Mouse (Mus musculus): ENCODE data around the gene Wrnip1. TPM values are rescaled to one million over a fixed set of nuclear protein-coding genes. Genes with fewer than 3 reads are reported as not detected.

Wrnip1 gene
- total and polyA plus RNA-seq, 3 experiments = 38.8 to 50.6 TPM; not detected in 1

- no peaks in the 10 kb centered on the region for H3K4me1 ChIP-seq (ENCODE audit: control insufficient read depth in 1 of 2, insufficient read depth in 2 of 2, low read length in 2 of 2)
- no peaks in the 10 kb centered on the region for H3K79me2 ChIP-seq (ENCODE audit: control insufficient read depth, insufficient read depth, low read length, poor library complexity)
- H3K4me3 ChIP-seq (ENCODE audit: control insufficient read depth in 1 of 2, insufficient read depth in 1 of 2, low read depth in 2 of 2, low read length in 2 of 2) = no peak overlapping the region
- H3K27ac ChIP-seq (ENCODE audit: control insufficient read depth, low read depth, low read length) = no peak overlapping the region
- no peaks in the 10 kb centered on the region for H3K9me3 ChIP-seq (replicated peaks; ENCODE audit: insufficient read depth, low read length)
- DNase-seq (ENCODE audit: low read depth, low spot score) = peak; percentile 26
- no peaks in the 10 kb centered on the region for H3K36me3 ChIP-seq (ENCODE audit: control insufficient read depth in 1 of 2, insufficient read depth in 2 of 2, low read length in 2 of 2)
- peaks cover 8 to 12% of the 10 kb centered on the region in 2 experiments for H3K27me3 ChIP-seq (ENCODE audit: control insufficient read depth in 1 of 2, insufficient read depth in 2 of 2, low read length in 2 of 2)
- H3K9ac ChIP-seq (ENCODE audit: control insufficient read depth, low read depth, low read length, poor library complexity, severe bottlenecking) = no peak overlapping the region
- TF ChIP-seq SMC3 (IDR thresholded peaks at IDR 0.05; ENCODE audit: low read depth, low read length) = peak; percentile 25; the same call in 1 of the 2 replicates
- peak; percentile 13; the same call in 1 of the 2 replicates for TF ChIP-seq RAD21 (IDR thresholded peaks at IDR 0.05; ENCODE audit: low read depth, low read length)
- no peak for TF ChIP-seq ZC3H11A (IDR thresholded peaks at IDR 0.05; ENCODE audit: low read depth, low read length)
- TF ChIP-seq CTCF (IDR thresholded peaks at IDR 0.05 in 2 of 3, conservative IDR thresholded peaks at IDR 0.05 in 1 of 3; ENCODE audit: control insufficient read depth in 1 of 3, insufficient read depth in 1 of 3, low read depth in 2 of 3, low read length in 3 of 3, poor library complexity in 1 of 3, severe bottlenecking in 1 of 3) = peak; percentile 39 to 48 (median 40)
- TF ChIP-seq MYC (IDR thresholded peaks at IDR 0.05; ENCODE audit: low read depth, low read length) = no peak
Observed at GRCm38 (mm10) chr13:32783055-32783454, 18.8 kb upstream of the Wrnip1 start.

GRCm38 (mm10) chr13:32783816-32784215 is 18.0 kb upstream of the Wrnip1 start, which contains the start of gene Mylk4:
Mylk4 (minus strand) TSS chr13:32783954.
- no peak for TF ChIP-seq SIN3A (IDR thresholded peaks at IDR 0.05; ENCODE audit: low read length)
- TF ChIP-seq ELF1 (IDR thresholded peaks at IDR 0.05; ENCODE audit: low read depth, low read length) = no peak
- no peak for TF ChIP-seq USF1 (IDR thresholded peaks at IDR 0.05; ENCODE audit: low read depth, low read length)
- no peak for TF ChIP-seq BHLHE40 (IDR thresholded peaks at IDR 0.05; ENCODE audit: borderline replicate concordance, low read depth, low read length)
- no peak for TF ChIP-seq E2F4 (IDR thresholded peaks at IDR 0.05; ENCODE audit: borderline replicate concordance, low read depth, low read length)
- no peak for TF ChIP-seq USF2 (IDR thresholded peaks at IDR 0.05; ENCODE audit: borderline replicate concordance in 1 of 2, insufficient read depth in 1 of 2, low read depth in 1 of 2, low read length in 2 of 2)
- no peak for TF ChIP-seq TCF12 (IDR thresholded peaks at IDR 0.05; ENCODE audit: low read depth, low read length)
- no peak for TF ChIP-seq TBP (IDR thresholded peaks at IDR 0.05; ENCODE audit: low read depth, low read length)
- TF ChIP-seq POLR2A (IDR thresholded peaks at IDR 0.05; ENCODE audit: control insufficient read depth in 1 of 2, insufficient read depth in 1 of 2, low read depth in 1 of 2, low read length in 2 of 2, poor library complexity in 1 of 2) = no peak
- TF ChIP-seq POLR2AphosphoS5 (IDR thresholded peaks at IDR 0.05; ENCODE audit: borderline replicate concordance, low read depth, low read length) = no peak
- no peak for TF ChIP-seq CHD2 (IDR thresholded peaks at IDR 0.05; ENCODE audit: low read length)
- no peak for TF ChIP-seq NRF1 (IDR thresholded peaks at IDR 0.05; ENCODE audit: insufficient read depth, low read depth, low read length, poor library complexity, severe bottlenecking)
- TF ChIP-seq TAL1 (IDR thresholded peaks at IDR 0.05; ENCODE audit: low read length) = no peak
- TF ChIP-seq RAD21 (IDR thresholded peaks at IDR 0.05; ENCODE audit: low read depth, low read length) = no peak
- no peak for TF ChIP-seq GABPA (IDR thresholded peaks at IDR 0.05; ENCODE audit: low read depth, low read length)
- TF ChIP-seq MAZ (IDR thresholded peaks at IDR 0.05; ENCODE audit: low read depth, low read length) = no peak
- TF ChIP-seq ZMIZ1 (IDR thresholded peaks at IDR 0.05; ENCODE audit: low read depth, low read length) = no peak
- Histone ChIP-seq H3K36me3 (ENCODE audit: control insufficient read depth in 1 of 2, insufficient read depth in 2 of 2, low read length in 2 of 2) (no peaks in the 10 kb centered on the region), H3K79me2 (ENCODE audit: control insufficient read depth, insufficient read depth, low read length, poor library complexity) (no peaks in the 10 kb centered on the region), H3K9ac (ENCODE audit: control insufficient read depth, low read depth, low read length, poor library complexity, severe bottlenecking) (no peak within 1 kb of the TSS), H3K27ac (ENCODE audit: control insufficient read depth, low read depth, low read length) (no peak within 1 kb of the TSS), H3K4me3 (ENCODE audit: control insufficient read depth in 1 of 2, insufficient read depth in 1 of 2, low read depth in 2 of 2, low read length in 2 of 2) (no peak within 1 kb of the TSS), H3K27me3 (ENCODE audit: control insufficient read depth in 1 of 2, insufficient read depth in 2 of 2, low read length in 2 of 2) (peaks cover 7 to 14% of the 10 kb centered on the region in 2 experiments), H3K9me3 (replicated peaks; ENCODE audit: insufficient read depth, low read length) (no peaks in the 10 kb centered on the region), H3K4me1 (ENCODE audit: control insufficient read depth in 1 of 2, insufficient read depth in 2 of 2, low read length in 2 of 2) (no peaks in the 10 kb centered on the region)
- DNase-seq (ENCODE audit: low read depth, low spot score) = no peak
